9 mouse cellular contexts compared by ENCODE assay signal in the genomic region with DNA sequence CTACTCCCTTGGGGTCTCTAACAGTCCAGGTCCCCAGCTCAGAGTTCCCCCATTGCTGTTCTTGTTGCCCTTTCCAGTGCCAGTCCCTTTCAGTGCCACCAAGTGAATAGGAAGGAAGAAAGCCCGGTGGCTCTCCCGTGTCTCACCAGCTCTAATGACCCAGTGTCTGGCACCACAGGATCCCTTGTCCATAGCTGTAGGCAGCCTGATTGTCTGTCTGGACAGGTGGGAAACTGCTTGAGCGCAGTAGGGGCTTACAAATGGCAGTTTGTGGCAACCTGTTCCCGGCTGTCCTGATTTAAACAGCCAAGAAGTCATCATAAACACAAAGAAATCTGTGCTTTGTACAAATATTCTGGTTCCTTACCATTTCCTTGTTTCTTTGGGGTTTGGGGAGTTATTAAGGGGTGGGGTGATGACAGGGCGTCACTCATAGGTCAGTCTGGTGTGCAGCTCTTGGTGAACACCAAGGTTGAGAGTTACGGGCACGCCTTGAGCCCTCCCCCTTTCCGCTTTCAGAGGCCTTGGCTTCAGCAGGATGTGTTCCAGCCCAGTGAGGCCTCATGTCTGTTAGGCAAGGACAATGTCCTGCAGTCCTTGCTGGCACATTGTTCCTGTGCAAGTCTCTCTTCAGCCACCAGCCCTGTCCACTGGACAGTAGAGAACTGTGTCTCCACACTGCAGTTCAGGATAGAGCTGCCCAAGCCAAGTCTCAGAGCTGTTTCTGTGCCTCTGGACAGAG.
DNase-seq lines count a peak whose midpoint lies in the region; ATAC-seq and TF ChIP-seq lines count a peak whose summit lies in the region.
"Had no signal": no experiment of that assay in that cellular context is flagged by ENCODE, and none has a peak within 500 bp of the region (broad histone marks: within the 10 kb centered on the region; RNA-seq: fewer than 3 reads in every experiment).

No protein-coding gene starts in this region.

- no peak for TF ChIP-seq POLR2A in testis, adult 2 months (IDR thresholded peaks at IDR 0.05; ENCODE audit: control insufficient read depth, low read depth, low read length)

- 0 out of 2 replicates have a peak, but pooled peaks have one; percentile 5 for ATAC-seq in lung, embryonic 15.5 days (ENCODE audit: borderline replicate concordance, extremely low read depth, low FRiP score, low TSS enrichment)
- ATAC-seq: Patski had no signal

- WGBS in lung, embryonic 15.5 days = 70% methylated on average over 8 of the region's 8 CpGs

- no peak overlapping the region for H3K9ac ChIP-seq in lung, embryonic 15.5 days

- TF ChIP-seq CTCF in testis, adult 2 months (IDR thresholded peaks at IDR 0.05; ENCODE audit: control insufficient read depth, insufficient read depth, insufficient replicate concordance, low read depth, low read length) = no peak

- peak overlapping the region; percentile 47 for H3K27ac ChIP-seq in testis, adult 2 months (ENCODE audit: control insufficient read depth, insufficient read depth, low read depth, low read length)
- H3K27ac ChIP-seq in lung, embryonic 15.5 days = peak overlapping the region; percentile 95

- H3K4me1 ChIP-seq in testis, adult 2 months (ENCODE audit: control insufficient read depth, insufficient read depth, low read length) = no peaks in the 10 kb centered on the region; the same call in 1 of the 2 replicates
- peaks cover 84% of the 10 kb centered on the region for H3K4me1 ChIP-seq in lung, embryonic 15.5 days

- DNase-seq in testis, postnatal 10 days (ENCODE audit: low spot score) = no peak
- DNase-seq in heart, adult 8-10 months (ENCODE audit: low spot score) = peak; percentile 68
- peak; percentile 81 to 82 for DNase-seq in kidney, adult 8-10 months
- no peak for DNase-seq in Muller cell, postnatal 12 days (ENCODE audit: inconsistent ontology term)
- no peak for DNase-seq in right cerebral cortex, postnatal 14 days
- DNase-seq in gastrocnemius, postnatal 4 days (ENCODE audit: low spot score in 2 of 2) = no peak

- H3K36me3 ChIP-seq in testis, adult 2 months (ENCODE audit: control insufficient read depth, insufficient read depth, low read length) = no peaks in the 10 kb centered on the region
- peaks cover 3% of the 10 kb centered on the region; the same call in 1 of the 2 replicates for H3K36me3 ChIP-seq in lung, embryonic 15.5 days

- H3K9me3 ChIP-seq in lung, embryonic 15.5 days = no peaks in the 10 kb centered on the region

- no peak overlapping the region for H3K4me3 ChIP-seq in testis, adult 2 months (ENCODE audit: control insufficient read depth, low read depth, low read length)
- H3K4me3 ChIP-seq in lung, embryonic 15.5 days = no peak overlapping the region

- no peaks in the 10 kb centered on the region for H3K27me3 ChIP-seq in testis, adult 2 months (ENCODE audit: control insufficient read depth, insufficient read depth, low read length)
- no peaks in the 10 kb centered on the region for H3K27me3 ChIP-seq in lung, embryonic 15.5 days
- H3K27me3 ChIP-seq: Patski had no signal

- no peak overlapping the region for H3K4me2 ChIP-seq in lung, embryonic 15.5 days

Comparison
In these comparisons a context has a peak if more than half of its experiments do, and no peak if none do; other contexts are left out.
1. DNase-seq: peak in heart, adult 8-10 months (single experiment) and kidney, adult 8-10 months (2 of 2); none in testis, postnatal 10 days (single experiment), Muller cell, postnatal 12 days (single experiment), right cerebral cortex, postnatal 14 days (single experiment) and gastrocnemius, postnatal 4 days (0 of 2).